Mouse (Mus musculus): ENCODE results near the gene Elk4.

Gene Elk4

GRCm38 (mm10) chr1:131987432-131987831 is 20.0 kb upstream of the Elk4 start:
- DNase-seq (ENCODE audit: low spot score in 2 of 2): no peak

- DNase-seq (ENCODE audit: low spot score in 2 of 2): no peak
Measured at GRCm38 (mm10) chr1:131989476-131989875, 17.9 kb upstream of the Elk4 start.

GRCm38 (mm10) chr1:131990083-131990760 is 17.2 kb upstream of the Elk4 start:
- no peak for DNase-seq (ENCODE audit: low spot score in 2 of 2)

- no peak for DNase-seq (ENCODE audit: low spot score in 2 of 2)
Measured at GRCm38 (mm10) chr1:131992561-131993001, 14.8 kb upstream of the Elk4 start.

- no peak for DNase-seq (ENCODE audit: low spot score in 2 of 2)
Measured at GRCm38 (mm10) chr1:131993169-131994040, 14.0 kb upstream of the Elk4 start.

- DNase-seq (ENCODE audit: low spot score in 2 of 2): peak; percentile 67 to 79
Measured at GRCm38 (mm10) chr1:131995062-131995461, 12.3 kb upstream of the Elk4 start.

- DNase-seq (ENCODE audit: low spot score in 2 of 2): peak in 1 of 2 experiments; percentile 38
Measured at GRCm38 (mm10) chr1:132000506-132000905, 6.9 kb upstream of the Elk4 start.

GRCm38 (mm10) chr1:132001880-132002330 is 5.5 kb upstream of the Elk4 start:
- DNase-seq (ENCODE audit: low spot score in 2 of 2): no peak

GRCm38 (mm10) chr1:132003111-132003510 is 4.3 kb upstream of the Elk4 start:
- DNase-seq (ENCODE audit: low spot score in 2 of 2): no peak

GRCm38 (mm10) chr1:132003817-132004216 is 3.6 kb upstream of the Elk4 start:
- DNase-seq (ENCODE audit: low spot score in 2 of 2): no peak

- DNase-seq (ENCODE audit: low spot score in 2 of 2): no peak
Measured at GRCm38 (mm10) chr1:132004574-132005180, 2.7 kb upstream of the Elk4 start.

GRCm38 (mm10) chr1:132005466-132005865 is 1.9 kb upstream of the Elk4 start:
- no peak for DNase-seq (ENCODE audit: low spot score in 2 of 2)

- no peak for DNase-seq (ENCODE audit: low spot score in 2 of 2)
Measured at GRCm38 (mm10) chr1:132006046-132006445, 1.4 kb upstream of the Elk4 start.

GRCm38 (mm10) chr1:132006721-132007120 is 686 bp upstream of the Elk4 start:
- no peak for DNase-seq (ENCODE audit: low spot score in 2 of 2)

- DNase-seq (ENCODE audit: low spot score in 2 of 2): peak; percentile 95 to 97
Measured at GRCm38 (mm10) chr1:132007828-132008827, 721 bp downstream of the Elk4 start.

GRCm38 (mm10) chr1:132008881-132009644 is 1.7 kb downstream of the Elk4 start:
- peak in 1 of 2 experiments; percentile 24 for DNase-seq (ENCODE audit: low spot score in 2 of 2)

GRCm38 (mm10) chr1:132010632-132011501 is 3.5 kb downstream of the Elk4 start:
- DNase-seq (ENCODE audit: low spot score in 2 of 2): peak; percentile 30

- no peak for DNase-seq (ENCODE audit: low spot score in 2 of 2)
Measured at GRCm38 (mm10) chr1:132011785-132012184, 4.4 kb downstream of the Elk4 start.

- no peak for DNase-seq (ENCODE audit: low spot score in 2 of 2)
Measured at GRCm38 (mm10) chr1:132012861-132013260, 5.5 kb downstream of the Elk4 start.

Measured in thymus, postnatal 10 days (tissue).